Mouse (Mus musculus): ENCODE measurements at regions not wholly inside any gene's neighbourhood (a gene's known extent, or its start where the extent isn't known, plus 50 kb on each side); places are given as distances from the start of the nearest gene placed in this dataset.

GRCm38 (mm10) chr8:27837903-27838302 is 390.4 kb downstream of the Poteg start:
- DNase-seq (ENCODE audit: low spot score in 2 of 2), result no peak

GRCm38 (mm10) chr8:27866468-27866995 is 419.1 kb downstream of the Poteg start:
- no peak for DNase-seq (ENCODE audit: low spot score in 2 of 2)

GRCm38 (mm10) chr8:27868591-27868990 is 421.1 kb downstream of the Poteg start:
- DNase-seq (ENCODE audit: low spot score in 2 of 2), result peak; percentile 52 to 60

GRCm38 (mm10) chr8:27877691-27878264 is 430.3 kb downstream of the Poteg start:
- DNase-seq (ENCODE audit: low spot score in 2 of 2), result no peak

GRCm38 (mm10) chr8:27889292-27889691 is 441.8 kb downstream of the Poteg start:
- DNase-seq (ENCODE audit: low spot score in 2 of 2), result no peak

- peak; percentile 19 to 38 for DNase-seq (ENCODE audit: low spot score in 2 of 2)
These were observed 446.9 kb downstream of the Poteg start for GRCm38 (mm10) chr8:27894325-27894724.

- no peak for DNase-seq (ENCODE audit: low spot score in 2 of 2)
These were observed 452.6 kb downstream of the Poteg start for GRCm38 (mm10) chr8:27900115-27900514.

GRCm38 (mm10) chr8:27903796-27904195 is 456.3 kb downstream of the Poteg start:
- no peak for DNase-seq (ENCODE audit: low spot score in 2 of 2)

- DNase-seq (ENCODE audit: low spot score in 2 of 2), result no peak
These were observed 462.0 kb downstream of the Poteg start for GRCm38 (mm10) chr8:27909347-27909945.

GRCm38 (mm10) chr8:27938559-27939492 is 491.4 kb downstream of the Poteg start:
- DNase-seq (ENCODE audit: low spot score in 2 of 2), result no peak

GRCm38 (mm10) chr8:27955000-27955399 is 507.5 kb downstream of the Poteg start:
- DNase-seq (ENCODE audit: low spot score in 2 of 2), result no peak

GRCm38 (mm10) chr8:27980920-27981319 is 533.5 kb downstream of the Poteg start:
- DNase-seq (ENCODE audit: low spot score in 2 of 2), result no peak

GRCm38 (mm10) chr8:27981769-27982168 is 534.3 kb downstream of the Poteg start:
- DNase-seq (ENCODE audit: low spot score in 2 of 2), result no peak

GRCm38 (mm10) chr8:28012849-28013248 is 565.4 kb downstream of the Poteg start:
- no peak for DNase-seq (ENCODE audit: low spot score in 2 of 2)
